Mouse (Mus musculus) embryonic fibroblast, embryonic 13.5 days (primary cell): ENCODE results near the gene Ankrd60.

Experiments
- CTCF ChIP-seq: IDR thresholded peaks from 2 replicates; pipeline ENCODE4 v1.5.1; 2011; ENCODE audit warnings: mild to moderate bottlenecking, control low read depth, low read length, moderate library complexity, borderline replicate concordance; ENCODE audit not compliant: insufficient read depth
- POLR2A ChIP-seq: IDR thresholded peaks from 2 replicates; pipeline ENCODE4 v1.6.1; 2011; ENCODE audit warnings: low read depth, mild to moderate bottlenecking, control low read depth, low read length, moderate library complexity

- TF ChIP-seq CTCF (no peak), POLR2A (no peak)
Observed at GRCm38 (mm10) chr2:173584361-173584760, 6.2 kb upstream of the Ankrd60 start.
